In the genomic region with DNA sequence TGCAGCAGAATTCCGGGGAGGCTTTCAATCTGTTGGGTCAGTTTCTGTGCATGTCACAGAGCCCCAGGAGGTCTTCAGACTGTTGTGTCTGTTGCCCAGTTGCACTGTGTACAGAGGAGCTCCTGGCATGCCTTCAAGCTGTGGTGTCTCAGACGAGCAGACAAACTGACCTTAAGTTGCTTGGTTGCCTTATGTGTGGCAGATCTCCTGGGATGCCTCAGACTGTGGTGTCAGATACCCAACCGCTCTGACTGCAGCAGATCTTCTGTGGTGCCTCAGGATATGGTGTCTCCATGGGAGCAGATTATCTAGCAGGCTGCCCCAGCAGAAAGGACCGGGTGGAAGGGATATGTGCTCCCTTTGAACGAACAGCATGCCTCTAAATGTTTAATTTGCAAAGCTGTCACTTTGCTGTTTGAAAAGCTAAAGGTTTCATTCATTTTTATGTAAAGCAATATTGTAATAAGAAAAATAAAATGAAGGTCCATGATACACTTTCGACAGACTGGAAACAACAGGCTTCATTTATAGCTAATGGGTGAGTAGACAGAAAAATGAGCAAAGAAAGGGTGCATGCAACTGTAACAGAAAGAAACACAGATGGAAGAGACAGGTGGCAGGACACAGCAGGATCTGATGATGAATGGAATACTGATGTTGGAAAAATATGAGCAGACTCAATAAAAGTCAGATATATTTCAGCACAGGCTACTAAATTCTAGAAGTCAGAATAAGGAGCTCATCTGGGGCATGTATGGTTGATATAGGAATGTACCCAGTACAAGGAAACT, we compare ENCODE assay signal across 15 mouse cellular contexts.
DNase-seq lines count a peak whose midpoint lies in the region; ATAC-seq lines count a peak whose summit lies in the region.
"Had no signal": no experiment of that assay in that cellular context is flagged by ENCODE, and none has a peak within 500 bp of the region (broad histone marks: within the 10 kb centered on the region; RNA-seq: fewer than 3 reads in every experiment).

No protein-coding gene starts in this region.

- no peaks in the 10 kb centered on the region for H3K4me1 ChIP-seq in forebrain, embryonic 15.5 days
- H3K4me1 ChIP-seq: embryonic facial prominence, embryonic 15.5 days; heart, embryonic 13.5 days; liver, embryonic 12.5 days had no signal

- no peak overlapping the region for H3K4me3 ChIP-seq in forebrain, embryonic 15.5 days
- H3K4me3 ChIP-seq: embryonic facial prominence, embryonic 15.5 days; heart, embryonic 13.5 days; liver, embryonic 12.5 days had no signal

- no peak overlapping the region for H3K27ac ChIP-seq in forebrain, embryonic 15.5 days (replicated peaks)
- H3K27ac ChIP-seq: embryonic facial prominence, embryonic 15.5 days; heart, embryonic 13.5 days; liver, embryonic 12.5 days had no signal

- DNase-seq in embryo, embryonic 10 days (ENCODE audit: low spot score), result peak; percentile 6
- DNase-seq in embryo, embryonic 10.5 days (ENCODE audit: low spot score), result no peak
- peak; percentile 6 for DNase-seq in cerebellum, adult 11 months
- peak; percentile 32 to 47 for DNase-seq in layer of hippocampus, postnatal 10 days (ENCODE audit: low spot score in 2 of 2)
- DNase-seq in heart, adult 9 months (ENCODE audit: low spot score in 2 of 2), result no peak
- DNase-seq in left cerebral cortex, postnatal 36 days (ENCODE audit: low spot score in 2 of 2), result no peak
- no peak for DNase-seq in urinary bladder, postnatal 4 days (ENCODE audit: low spot score in 2 of 2)
- DNase-seq: lung, postnatal 36 days; right cerebral cortex, adult 18-20 months; thymus, postnatal 36 days had no signal

- 50% methylated on average over 6 of the region's 6 CpGs for WGBS in forebrain, embryonic 15.5 days

- no peak overlapping the region for H3K4me2 ChIP-seq in forebrain, embryonic 15.5 days (replicated peaks)
- H3K4me2 ChIP-seq: embryonic facial prominence, embryonic 15.5 days; heart, embryonic 13.5 days; liver, embryonic 12.5 days had no signal

- peak; percentile 72 for ATAC-seq in forebrain, embryonic 15.5 days (replicated peaks)
- ATAC-seq: intestine, embryonic 16.5 days; liver, embryonic 12.5 days had no signal

- intact Hi-C loops in left cerebral cortex, postnatal 36 days (cut with DNase I), result no loop called here

- no peaks in the 10 kb centered on the region for H3K36me3 ChIP-seq in forebrain, embryonic 15.5 days
- H3K36me3 ChIP-seq: embryonic facial prominence, embryonic 15.5 days; heart, embryonic 13.5 days; liver, embryonic 12.5 days had no signal

- H3K9ac ChIP-seq in forebrain, embryonic 15.5 days (replicated peaks), result no peak overlapping the region
- H3K9ac ChIP-seq: embryonic facial prominence, embryonic 15.5 days; heart, embryonic 13.5 days; liver, embryonic 12.5 days had no signal

- H3K27me3 ChIP-seq in forebrain, embryonic 15.5 days, result no peaks in the 10 kb centered on the region
- H3K27me3 ChIP-seq: embryonic facial prominence, embryonic 15.5 days; heart, embryonic 13.5 days; liver, embryonic 12.5 days had no signal

- H3K9me3 ChIP-seq in forebrain, embryonic 15.5 days, result no peaks in the 10 kb centered on the region
- H3K9me3 ChIP-seq: embryonic facial prominence, embryonic 15.5 days; heart, embryonic 13.5 days; liver, embryonic 12.5 days had no signal

Comparison
In these comparisons a context has a peak if more than half of its experiments do, and no peak if none do; other contexts are left out.
1. DNase-seq: peak in embryo, embryonic 10 days (single experiment), cerebellum, adult 11 months (single experiment) and layer of hippocampus, postnatal 10 days (2 of 2); none in embryo, embryonic 10.5 days (single experiment), heart, adult 9 months (0 of 2), left cerebral cortex, postnatal 36 days (0 of 2) and urinary bladder, postnatal 4 days (0 of 2).